Mouse (Mus musculus): ENCODE data around the gene Pctp. TPM values are rescaled to one million over a fixed set of nuclear protein-coding genes. Genes with fewer than 3 reads are reported as not detected.

Pctp gene
- total and polyA plus RNA-seq, 3 experiments: 2.2 to 26.4 (median 6.8) TPM

DNA sequence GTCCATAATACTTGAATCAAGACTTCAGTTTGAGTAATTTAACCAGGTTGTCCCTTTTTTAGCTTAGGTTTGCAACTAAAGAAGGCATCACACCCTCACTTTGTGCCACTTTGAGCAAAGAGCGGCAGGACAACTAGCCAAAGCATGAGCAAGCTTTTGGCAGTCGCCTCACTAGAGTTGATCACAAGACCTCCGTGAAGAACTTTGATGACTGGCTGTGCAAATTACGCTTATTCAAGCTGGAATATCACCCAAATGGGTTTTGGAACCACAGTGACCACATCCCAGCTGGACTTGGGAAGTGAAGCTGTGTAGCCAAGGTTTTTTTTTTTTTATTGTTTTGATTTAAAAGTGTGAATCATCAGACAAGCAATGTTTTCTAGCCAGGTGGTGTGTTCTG lies 54.9 kb downstream of the Pctp start:
- TF ChIP-seq POLR2AphosphoS5 (IDR thresholded peaks at IDR 0.05; ENCODE audit: insufficient replicate concordance, low read depth, low read length): no peak
- no peak for TF ChIP-seq GATA2 (IDR thresholded peaks at IDR 0.05; ENCODE audit: borderline replicate concordance, low read depth, low read length)
- TF ChIP-seq GATA1 (IDR thresholded peaks at IDR 0.05; ENCODE audit: borderline replicate concordance, low read length): no peak
- ATAC-seq (ENCODE audit: extremely low read depth, insufficient number of reproducible peaks, low FRiP score, poor library complexity, severe bottlenecking): no peak
- H3K4me1 ChIP-seq (ENCODE audit: insufficient read depth, low read depth, low read length): no peaks in the 10 kb centered on the region

DNA sequence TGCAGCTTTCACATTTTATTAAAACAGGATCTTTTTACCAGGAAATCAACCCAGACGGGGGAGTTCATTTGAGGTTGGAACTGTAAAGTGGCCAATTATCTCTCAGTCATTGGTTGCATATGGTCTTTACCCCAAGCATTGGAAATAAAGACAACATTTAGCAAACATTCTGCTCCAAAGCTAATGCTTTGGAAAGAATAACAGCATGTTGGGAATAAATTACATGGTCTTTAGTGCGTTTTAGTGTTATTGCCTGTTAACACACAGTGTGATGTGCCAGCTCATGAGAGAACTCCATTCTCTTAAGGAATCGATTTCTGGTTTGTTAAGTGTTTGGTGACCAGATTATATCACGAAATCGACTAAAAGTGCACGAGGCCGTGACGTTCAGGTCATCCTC lies 57.5 kb downstream of the Pctp start:
- Histone ChIP-seq H3K4me3 (ENCODE audit: low read depth, low read length) (no peak overlapping the region), H3K27me3 (ENCODE audit: insufficient read depth, low read length) (peaks cover 8% of the 10 kb centered on the region; the same call in 1 of the 2 replicates), H3K4me1 (ENCODE audit: insufficient read depth, low read depth, low read length) (no peaks in the 10 kb centered on the region), H3K9me3 (replicated peaks) (peaks cover 2% of the 10 kb centered on the region; the same call in 1 of the 2 replicates), H3K36me3 (replicated peaks) (no peaks in the 10 kb centered on the region)
- DNase-seq (ENCODE audit: low spot score) (no peak), ATAC-seq (ENCODE audit: extremely low read depth, insufficient number of reproducible peaks, low FRiP score, poor library complexity, severe bottlenecking) (no peak)
- TF ChIP-seq GATA2 (IDR thresholded peaks at IDR 0.05; ENCODE audit: borderline replicate concordance, low read depth, low read length) (no peak), CTCF (IDR thresholded peaks at IDR 0.05; ENCODE audit: low read depth, low read length) (no peak), GATA1 (IDR thresholded peaks at IDR 0.05; ENCODE audit: borderline replicate concordance, low read length) (no peak), TAL1 (conservative IDR thresholded peaks at IDR 0.05; ENCODE audit: low read depth, low read length) (no peak)

More for the DNA sequence above, 54.9 kb downstream of the Pctp start:
- peaks cover 8% of the 10 kb centered on the region; the same call in 1 of the 2 replicates for H3K27me3 ChIP-seq (ENCODE audit: insufficient read depth, low read length)
- DNase-seq (ENCODE audit: low spot score): no peak
- peaks cover 2% of the 10 kb centered on the region; the same call in 1 of the 2 replicates for H3K9me3 ChIP-seq (replicated peaks)
- no peak overlapping the region for H3K4me3 ChIP-seq (ENCODE audit: low read depth, low read length)
- no peaks in the 10 kb centered on the region for H3K36me3 ChIP-seq (replicated peaks)

- TF ChIP-seq CTCF (IDR thresholded peaks at IDR 0.05; ENCODE audit: low read depth, low read length) (no peak), TAL1 (conservative IDR thresholded peaks at IDR 0.05; ENCODE audit: low read depth, low read length) (no peak), GATA2 (IDR thresholded peaks at IDR 0.05; ENCODE audit: borderline replicate concordance, low read depth, low read length) (no peak), POLR2AphosphoS5 (IDR thresholded peaks at IDR 0.05; ENCODE audit: insufficient replicate concordance, low read depth, low read length) (no peak), GATA1 (IDR thresholded peaks at IDR 0.05; ENCODE audit: borderline replicate concordance, low read length) (no peak)
- DNase-seq (ENCODE audit: low spot score): no peak
- ATAC-seq (ENCODE audit: extremely low read depth, insufficient number of reproducible peaks, low FRiP score, poor library complexity, severe bottlenecking): no peak
- Histone ChIP-seq H3K36me3 (replicated peaks) (no peaks in the 10 kb centered on the region), H3K4me1 (ENCODE audit: insufficient read depth, low read depth, low read length) (no peaks in the 10 kb centered on the region), H3K4me3 (ENCODE audit: low read depth, low read length) (no peak overlapping the region), H3K9me3 (replicated peaks) (no peaks in the 10 kb centered on the region; the same call in 1 of the 2 replicates), H3K27me3 (ENCODE audit: insufficient read depth, low read length) (no peaks in the 10 kb centered on the region; the same call in 1 of the 2 replicates)
Measured at GRCm38 (mm10) chr11:89937241-89937640, 65.5 kb downstream of the Pctp start.

Other genes with a start within 250 kb of the Pctp start
- not detected in 2 replicates for gene Ankfn1, start 225.2 kb downstream of the Pctp start, total RNA-seq (2014; fragmentation: Nextera tagmentation)
- gene Ankfn1, start 225.2 kb downstream of the Pctp start, total RNA-seq (2017): 0.27 and 0.29 TPM in 2 replicates
- not detected in 2 replicates for gene Ankfn1, start 225.2 kb downstream of the Pctp start, polyA plus RNA-seq (2012)
- 6.3 and 8.4 TPM in 2 replicates for gene Tmem100, start 27.5 kb upstream of the Pctp start, total RNA-seq (2014; fragmentation: Nextera tagmentation)
- gene Tmem100, start 27.5 kb upstream of the Pctp start, total RNA-seq (2017): 0.87 and 1.5 TPM in 2 replicates
- gene Tmem100, start 27.5 kb upstream of the Pctp start, polyA plus RNA-seq (2012): 0.10 and 0.17 TPM in 2 replicates
- 0.97 and 2.3 TPM in 2 replicates for gene Gm45716, start 184.8 kb upstream of the Pctp start, total RNA-seq (2014; fragmentation: Nextera tagmentation)
- 2.4 and 4.3 TPM in 2 replicates for gene Gm45716, start 184.8 kb upstream of the Pctp start, total RNA-seq (2017)
- 0.61 and 0.77 TPM in 2 replicates for gene Gm45716, start 184.8 kb upstream of the Pctp start, polyA plus RNA-seq (2012)
- gene Mmd, start 246.6 kb upstream of the Pctp start, total RNA-seq (2014; fragmentation: Nextera tagmentation): 3.8 and 6.1 TPM in 2 replicates
- gene Mmd, start 246.6 kb upstream of the Pctp start, total RNA-seq (2017): 10.7 and 12.0 TPM in 2 replicates
- gene Mmd, start 246.6 kb upstream of the Pctp start, polyA plus RNA-seq (2012): 2.0 and 2.8 TPM in 2 replicates

Measured in G1E (cell line).